Mouse (Mus musculus): ENCODE data around the gene Hint2.

Gene Hint2

GRCm38 (mm10) chr4:43656339-43657109 lies at the start of gene Hint2:
Hint2 (minus strand) TSS chr4:43656466.
- peak; percentile 93 for DNase-seq (ENCODE audit: low spot score)

GRCm38 (mm10) chr4:43705991-43706390 lies 49.7 kb upstream of the Hint2 start:
- DNase-seq (ENCODE audit: low spot score), result no peak

- DNase-seq (ENCODE audit: low spot score), result no peak
These were observed 47.6 kb upstream of the Hint2 start for GRCm38 (mm10) chr4:43703851-43704250.

DNA sequence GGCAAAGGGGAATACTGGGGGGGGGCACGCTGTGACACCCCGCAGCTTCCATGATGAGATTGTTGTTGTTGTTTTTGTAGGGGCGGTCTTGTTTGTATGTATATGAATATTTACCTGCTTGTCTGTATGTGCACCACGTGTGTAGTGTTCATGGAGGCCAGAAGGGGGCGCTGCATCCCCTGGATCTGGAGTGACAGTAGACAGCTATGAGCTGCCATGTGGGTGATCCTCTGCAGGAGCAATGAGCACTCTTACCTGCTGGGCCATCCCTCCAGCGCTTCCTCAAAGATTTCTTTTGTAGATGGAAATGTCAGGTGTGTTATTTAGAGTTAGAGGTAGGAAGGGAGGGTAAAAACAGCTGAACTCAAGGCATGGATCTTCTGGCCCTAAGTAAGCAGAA lies 47.2 kb upstream of the Hint2 start:
- DNase-seq (ENCODE audit: low spot score), result no peak

DNA sequence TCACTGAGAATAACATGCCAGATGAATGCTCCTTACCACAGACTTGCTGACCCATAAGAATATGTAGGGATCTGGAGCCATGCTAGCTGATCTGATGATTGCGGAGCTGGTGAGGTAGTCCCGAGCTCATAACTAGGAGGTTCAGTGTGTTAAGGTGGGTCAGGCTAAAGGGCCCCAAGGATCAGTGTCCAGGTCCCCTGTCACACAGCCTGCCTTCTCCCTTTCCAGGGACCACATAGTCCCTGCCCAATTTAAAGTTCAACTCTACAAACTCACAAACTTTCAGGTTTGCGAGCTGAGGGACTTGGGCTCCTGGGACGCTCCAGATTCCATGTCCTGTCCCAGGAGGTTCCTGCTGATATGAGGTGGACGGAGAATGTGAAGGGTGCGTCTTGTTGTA lies 44.4 kb upstream of the Hint2 start, which contains the start of gene Olfr70:
TSS of gene Olfr70 (minus strand) at position 101 of the 400 bp plus-strand sequence.
- no peak for DNase-seq (ENCODE audit: low spot score)

- DNase-seq (ENCODE audit: low spot score), result no peak
These were observed 40.3 kb upstream of the Hint2 start for GRCm38 (mm10) chr4:43696561-43696960.

GRCm38 (mm10) chr4:43695249-43695671 lies 39.0 kb upstream of the Hint2 start:
- peak; percentile 60 for DNase-seq (ENCODE audit: low spot score)

GRCm38 (mm10) chr4:43694439-43695248 lies 38.4 kb upstream of the Hint2 start:
- no peak for DNase-seq (ENCODE audit: low spot score)

- DNase-seq (ENCODE audit: low spot score), result peak; percentile 65
These were observed 37.6 kb upstream of the Hint2 start for GRCm38 (mm10) chr4:43693806-43694241.

GRCm38 (mm10) chr4:43691026-43691425 lies 34.8 kb upstream of the Hint2 start:
- no peak for DNase-seq (ENCODE audit: low spot score)

GRCm38 (mm10) chr4:43690021-43690420 lies 33.8 kb upstream of the Hint2 start:
- DNase-seq (ENCODE audit: low spot score), result no peak

DNA sequence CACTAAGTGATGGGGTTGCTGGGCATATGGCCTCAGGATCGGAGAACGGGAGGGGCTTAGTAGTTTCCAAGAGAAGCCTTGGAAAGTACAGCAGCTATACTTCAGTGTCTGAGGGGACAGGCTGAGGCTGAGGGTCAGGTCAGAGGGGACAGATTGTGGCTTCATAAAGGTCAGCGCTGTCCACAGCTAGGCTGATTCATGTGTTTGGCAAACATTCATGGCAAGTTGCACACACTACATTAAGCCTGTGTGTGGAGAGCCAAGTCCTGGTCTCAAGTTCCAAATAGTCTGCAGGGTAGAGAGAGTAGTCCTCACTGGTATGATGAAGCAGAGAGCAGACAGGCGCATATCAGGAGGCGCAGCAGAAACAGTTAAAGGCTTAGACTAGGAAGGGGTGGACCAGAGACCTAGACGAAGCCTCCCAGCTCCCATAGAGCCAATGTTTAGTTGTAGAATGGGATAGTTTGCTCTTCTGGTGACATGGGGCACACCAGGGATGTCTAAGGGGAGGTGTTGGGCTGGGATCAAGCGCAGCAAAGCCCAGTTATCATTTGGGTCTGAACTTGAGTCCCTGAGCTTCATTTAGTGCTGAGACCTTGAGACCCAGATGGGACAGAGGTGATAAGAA lies 23.3 kb upstream of the Hint2 start:
- DNase-seq (ENCODE audit: low spot score), result no peak

GRCm38 (mm10) chr4:43678541-43678940 lies 22.3 kb upstream of the Hint2 start:
- DNase-seq (ENCODE audit: low spot score), result no peak

GRCm38 (mm10) chr4:43675608-43676007 lies 19.3 kb upstream of the Hint2 start:
- DNase-seq (ENCODE audit: low spot score), result no peak

- no peak for DNase-seq (ENCODE audit: low spot score)
These were observed 18.7 kb upstream of the Hint2 start for GRCm38 (mm10) chr4:43674974-43675373.

- no peak for DNase-seq (ENCODE audit: low spot score)
These were observed 17.4 kb upstream of the Hint2 start for GRCm38 (mm10) chr4:43673703-43674102.

DNA sequence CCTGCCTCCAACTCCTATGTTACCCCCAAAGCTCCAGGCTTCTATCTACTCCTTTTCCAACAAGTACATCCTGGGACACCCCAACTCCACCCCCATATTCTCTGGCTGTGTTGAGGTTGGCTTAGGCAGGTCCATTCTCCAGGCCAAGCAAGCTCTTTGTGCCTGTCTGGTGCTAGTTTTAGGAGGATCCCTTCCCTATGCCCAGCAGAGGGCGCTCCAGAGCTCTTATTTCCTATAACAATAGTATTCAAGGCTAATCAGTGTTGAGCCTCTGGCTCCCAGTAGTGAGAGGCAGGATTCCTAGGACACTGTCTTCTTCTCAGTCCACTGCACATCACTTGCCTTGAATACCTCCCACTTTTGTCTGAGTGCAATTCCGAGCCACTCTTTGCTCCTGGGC lies 15.8 kb upstream of the Hint2 start:
- DNase-seq (ENCODE audit: low spot score), result peak; percentile 94

DNA sequence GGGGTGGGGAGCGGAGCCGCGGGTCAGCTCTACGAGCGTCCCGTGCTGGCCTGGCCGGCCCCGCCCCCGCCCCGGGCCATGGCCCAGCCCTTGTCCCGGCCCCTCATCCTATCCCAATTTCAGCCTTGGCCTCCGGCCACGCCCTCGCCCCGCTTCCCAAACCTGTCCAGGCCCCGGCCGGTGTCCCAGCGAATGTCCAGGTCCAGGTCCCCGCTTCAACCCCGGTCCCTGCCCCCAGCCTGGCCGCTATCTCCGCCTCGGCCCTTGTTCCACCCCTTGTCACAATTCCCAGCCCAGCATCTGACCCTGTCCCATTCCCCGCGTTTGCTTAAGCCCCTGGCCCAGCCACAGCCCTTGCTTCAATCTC lies 13.1 kb upstream of the Hint2 start:
- DNase-seq (ENCODE audit: low spot score), result peak; percentile 72

DNA sequence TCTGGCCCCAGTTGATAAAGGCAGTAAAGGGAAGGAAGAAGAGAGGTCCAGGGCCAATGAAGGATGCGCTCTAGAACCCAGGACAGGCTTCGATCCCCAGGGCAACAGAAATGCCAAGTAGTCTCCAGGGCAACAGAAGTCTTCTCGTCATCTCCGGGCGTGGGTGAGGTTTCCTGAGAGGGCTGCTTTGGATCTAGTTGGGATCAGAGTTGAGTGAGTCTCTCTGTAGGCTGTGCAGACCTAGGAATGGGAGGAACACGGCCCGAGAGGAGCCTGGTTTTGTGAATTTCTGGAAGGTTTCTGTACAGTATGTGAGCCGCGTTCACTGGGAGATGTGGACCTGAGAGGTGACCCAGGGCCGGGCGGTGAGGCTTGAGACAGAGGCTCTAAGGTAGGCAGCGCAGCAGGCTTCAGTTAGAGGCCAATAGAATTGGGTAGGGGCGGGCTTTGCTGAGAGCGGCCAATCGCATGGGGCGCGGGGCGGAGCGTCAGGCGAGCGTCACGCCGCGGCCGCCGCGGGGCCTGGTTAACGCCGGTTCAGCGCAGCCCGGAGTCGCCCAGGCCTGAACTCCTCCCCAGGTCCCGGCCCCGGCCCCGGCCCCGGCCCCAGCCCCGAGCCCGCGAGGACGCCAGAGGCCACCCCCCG lies 12.6 kb upstream of the Hint2 start, which contains the start of the genes Tmem8b and Fam221b:
TSS of gene Tmem8b (plus strand) at position 190 of the 646 bp plus-strand sequence.
TSS of gene Fam221b (minus strand) at position 364 of the 646 bp plus-strand sequence.
- DNase-seq (ENCODE audit: low spot score), result peak; percentile 90

- DNase-seq (ENCODE audit: low spot score), result no peak
These were observed 10.1 kb upstream of the Hint2 start for GRCm38 (mm10) chr4:43666412-43666811.

DNA sequence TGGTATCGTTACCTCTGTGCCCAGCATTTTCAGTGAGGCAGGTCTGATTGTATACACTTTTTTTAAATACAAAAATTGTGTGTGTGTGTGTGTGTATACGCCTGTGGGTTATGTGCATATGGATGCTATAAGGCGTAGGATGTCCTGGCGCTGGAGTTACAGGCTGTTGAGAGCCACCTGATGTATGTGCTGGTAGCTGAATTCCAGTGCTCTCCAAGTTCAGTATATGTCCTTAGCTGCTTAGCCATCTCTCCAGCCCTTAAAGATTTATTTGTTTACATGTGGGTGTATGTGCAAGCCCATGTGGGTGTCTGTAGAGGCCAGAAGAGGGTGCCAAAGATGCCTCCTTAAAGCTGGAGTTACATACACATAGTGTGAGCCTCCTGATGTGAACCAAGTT lies 880 bp upstream of the Hint2 start:
- no peak for DNase-seq (ENCODE audit: low spot score)

Measured in urinary bladder, postnatal 14 days (tissue).